Comparison of ENCODE assay signal across 8 mouse cellular contexts in genomic region chrX:38455890-38456634, GRCm38 (mm10). TPM values are rescaled to one million over a fixed set of nuclear protein-coding genes. Genes with fewer than 3 reads are reported as not detected.
DNase-seq lines count a peak whose midpoint lies in the region; ATAC-seq and TF ChIP-seq lines count a peak whose summit lies in the region.

Gene Lamp2, minus strand, starts transcription at chrX:38456454.

- intact Hi-C loops in heart, postnatal 25 days (cut with DNase I), result loop anchor here (1.0 kb wide), 1 partner anchor 17 kb away; no protein-coding TSS in a partner anchor

- H3K9me3 ChIP-seq in ES-E14 (ENCODE audit: control insufficient read depth, insufficient read depth, low read depth, low read length), result no peaks in the 10 kb centered on the region
- H3K9me3 ChIP-seq in forebrain, embryonic 15.5 days, result no peaks in the 10 kb centered on the region

- H3K9ac ChIP-seq in ES-E14 (ENCODE audit: insufficient read depth, low read depth, low read length, poor library complexity, severe bottlenecking), result peak within 1 kb of the TSS; percentile 96
- peak within 1 kb of the TSS; percentile 57 for H3K9ac ChIP-seq in forebrain, embryonic 15.5 days (replicated peaks)

- ATAC-seq in forebrain, embryonic 15.5 days (replicated peaks), result peak; percentile 99
- peak; percentile 99 for ATAC-seq in neutrophil, adult 5-6 weeks (ENCODE audit: extremely low read depth, insufficient number of reproducible peaks, low FRiP score, poor library complexity, severe bottlenecking)

- WGBS in forebrain, embryonic 15.5 days, result 21% methylated on average over 44 of the region's 47 CpGs
- WGBS in lung, adult 2 months, result 21% methylated on average over 47 of the region's 47 CpGs

- H3K36me3 ChIP-seq in ES-E14 (ENCODE audit: control insufficient read depth, insufficient read depth, low read length, poor library complexity, severe bottlenecking), result peaks cover 5% of the 10 kb centered on the region; the same call in 1 of the 2 replicates
- H3K36me3 ChIP-seq in forebrain, embryonic 15.5 days, result no peaks in the 10 kb centered on the region

- peak; percentile 54 for DNase-seq in ES-E14 (ENCODE audit: low read depth, low spot score)
- peak; percentile 81 for DNase-seq in cerebellum, adult 11-12 months
- peak; percentile 76 for DNase-seq in heart, postnatal 25 days (ENCODE audit: low spot score)
- peak; percentile 64 to 86 for DNase-seq in layer of hippocampus, adult 18-20 months (ENCODE audit: low spot score in 2 of 2)
- DNase-seq in lung, adult 2 months, result peak; percentile 65
- DNase-seq in thymus, adult 18-20 months, result peak; percentile 49 to 70

- no peak for TF ChIP-seq CTCF in lung, adult 2 months (IDR thresholded peaks at IDR 0.05; ENCODE audit: insufficient read depth, low read length)

- H3K27me3 ChIP-seq in forebrain, embryonic 15.5 days, result no peaks in the 10 kb centered on the region

- H3K4me2 ChIP-seq in forebrain, embryonic 15.5 days (replicated peaks), result peak within 1 kb of the TSS; percentile 53

- peak within 1 kb of the TSS; percentile 79 to 97 for H3K4me3 ChIP-seq in ES-E14 (ENCODE audit: insufficient read depth in 1 of 2, low read depth in 1 of 2, low read length in 2 of 2, poor library complexity in 1 of 2, severe bottlenecking in 1 of 2)
- H3K4me3 ChIP-seq in forebrain, embryonic 15.5 days, result peak within 1 kb of the TSS; percentile 59
- peak within 1 kb of the TSS; percentile 99 for H3K4me3 ChIP-seq in lung, adult 2 months (replicated peaks; ENCODE audit: extremely low read depth, low read depth, low read length)

- TF ChIP-seq POLR2A in lung, adult 2 months (IDR thresholded peaks at IDR 0.05; ENCODE audit: borderline replicate concordance, extremely low read depth, low read depth, low read length), result peak; percentile 94

- peak within 1 kb of the TSS; percentile 90 for H3K27ac ChIP-seq in ES-E14 (ENCODE audit: insufficient read depth, low read depth, low read length, poor library complexity, severe bottlenecking)
- H3K27ac ChIP-seq in forebrain, embryonic 15.5 days (replicated peaks), result peak within 1 kb of the TSS; percentile 18; the same call in 1 of the 2 replicates

- in situ Hi-C loops in ES-E14 (cut with MboI; ENCODE audit: low sequenced_read_pairs in 2 of 2, unreplicated experiment in 2 of 2), result no loop called here

- no peaks in the 10 kb centered on the region; a peak in 1 of 4 replicates for H3K4me1 ChIP-seq in ES-E14 (ENCODE audit: control insufficient read depth in 2 of 2, insufficient read depth in 2 of 2, low read length in 2 of 2, poor library complexity in 1 of 2)
- peaks cover 8% of the 10 kb centered on the region; the same call in 1 of the 2 replicates for H3K4me1 ChIP-seq in forebrain, embryonic 15.5 days
- no peaks in the 10 kb centered on the region; the same call in 1 of the 2 replicates for H3K4me1 ChIP-seq in lung, adult 2 months (ENCODE audit: control insufficient read depth, insufficient read depth, low read length)

TF ChIP-seq in ES-E14, 5 proteins besides CTCF, POLR2A, EP300 and RAD21:
- TF ChIP-seq ZC3H11A (IDR thresholded peaks at IDR 0.05; ENCODE audit: borderline replicate concordance, low read depth, low read length) (no peak), CHD2 (IDR thresholded peaks at IDR 0.05; ENCODE audit: low read depth, low read length) (no peak), ZNF384 (IDR thresholded peaks at IDR 0.05; ENCODE audit: low read depth, low read length) (peak; percentile 67; the same call in 1 of the 2 replicates), HCFC1 (IDR thresholded peaks at IDR 0.05; ENCODE audit: borderline replicate concordance, insufficient read depth, low read length) (no peak), MAFK (IDR thresholded peaks at IDR 0.05; ENCODE audit: insufficient read depth, low read depth, low read length) (peak; percentile 73)
TF ChIP-seq in ES-E14: peak in this region for 2.

RNA-seq across cellular contexts. Expression of gene Lamp2, which starts in this region (rescaled TPM):
- total RNA-seq in ES-E14 (2012; rRNA removed), result 33.1 and 34.0 TPM in 2 replicates
- polyA plus RNA-seq in forebrain, embryonic 15.5 days (2015; fragmentation: Nextera tagmentation; extraction: Ambion mirVana), result 47.1 and 48.1 TPM in 2 replicates
- total RNA-seq in heart, postnatal 25 days (2021), result 100 to 1,000 TPM; 124 to 133 TPM
- total RNA-seq in layer of hippocampus, adult 18-20 months (2021), result 10 to 100 TPM; 70.4 to 72.0 TPM
- 68.0 and 85.8 TPM in 2 replicates for polyA plus RNA-seq in lung, adult 2 months (2012; rRNA removed)
- 179 and 194 TPM in 2 replicates for total RNA-seq in neutrophil, adult 5-6 weeks (2017)

Comparison
In these comparisons a context has a peak if more than half of its experiments do, and no peak if none do; other contexts are left out.
1. Peak in every context shown above with its lines: DNase-seq, ATAC-seq, H3K4me3 ChIP-seq and H3K27ac ChIP-seq.